Mouse (Mus musculus): Measurements from ENCODE around the gene Pitpnc1.

Gene Pitpnc1

GRCm38 (mm10) chr11:107437723-107438122 lies 32.8 kb downstream of the Pitpnc1 start:
- no peak for DNase-seq

GRCm38 (mm10) chr11:107435776-107436449 lies 34.6 kb downstream of the Pitpnc1 start:
- no peak for DNase-seq

GRCm38 (mm10) chr11:107431197-107431965 lies 39.1 kb downstream of the Pitpnc1 start:
- no peak for DNase-seq

- DNase-seq: no peak
Observed at GRCm38 (mm10) chr11:107428011-107428410, 42.5 kb downstream of the Pitpnc1 start.

GRCm38 (mm10) chr11:107424176-107424575 lies 46.3 kb downstream of the Pitpnc1 start:
- DNase-seq: no peak

GRCm38 (mm10) chr11:107422356-107422754 lies 48.1 kb downstream of the Pitpnc1 start:
- no peak for DNase-seq

- DNase-seq: no peak
Observed at GRCm38 (mm10) chr11:107421751-107422355, 48.6 kb downstream of the Pitpnc1 start.

- no peak for DNase-seq
Observed at GRCm38 (mm10) chr11:107419925-107420324, 50.6 kb downstream of the Pitpnc1 start.

- no peak for DNase-seq
Observed at GRCm38 (mm10) chr11:107417041-107417583, 53.4 kb downstream of the Pitpnc1 start.

- DNase-seq: no peak
Observed at GRCm38 (mm10) chr11:107416561-107416926, 54.0 kb downstream of the Pitpnc1 start.

GRCm38 (mm10) chr11:107415901-107416560 lies 54.5 kb downstream of the Pitpnc1 start:
- no peak for DNase-seq

- no peak for DNase-seq
Observed at GRCm38 (mm10) chr11:107414996-107415747, 55.3 kb downstream of the Pitpnc1 start.

GRCm38 (mm10) chr11:107413251-107413655 lies 57.2 kb downstream of the Pitpnc1 start:
- DNase-seq: peak; percentile 35

- DNase-seq: no peak
Observed at GRCm38 (mm10) chr11:107412128-107412527, 58.4 kb downstream of the Pitpnc1 start.

- no peak for DNase-seq
Observed at GRCm38 (mm10) chr11:107411576-107411975, 58.9 kb downstream of the Pitpnc1 start.

- DNase-seq: no peak
Observed at GRCm38 (mm10) chr11:107410804-107411203, 59.7 kb downstream of the Pitpnc1 start.

GRCm38 (mm10) chr11:107410090-107410732 lies 60.3 kb downstream of the Pitpnc1 start:
- DNase-seq: no peak

- no peak for DNase-seq
Observed at GRCm38 (mm10) chr11:107408886-107409285, 61.6 kb downstream of the Pitpnc1 start.

- no peak for DNase-seq
Observed at GRCm38 (mm10) chr11:107407698-107408097, 62.8 kb downstream of the Pitpnc1 start.

- no peak for DNase-seq
Observed at GRCm38 (mm10) chr11:107405606-107406333, 64.7 kb downstream of the Pitpnc1 start.

GRCm38 (mm10) chr11:107403309-107403708 lies 67.2 kb downstream of the Pitpnc1 start:
- DNase-seq: no peak

Data from cerebellum, adult 8-10 months (tissue).